Mouse (Mus musculus): Measurements from ENCODE around the gene 2210010C04Rik.
A peak's percentile ranks its signal among the peaks of the same experiment; 100 is the strongest.
"Not testable (repeated sequence)": the region's sequence is repeated elsewhere in the genome, so short reads cannot be mapped to it uniquely, and the experiment has no call there.

2210010C04Rik gene

DNA sequence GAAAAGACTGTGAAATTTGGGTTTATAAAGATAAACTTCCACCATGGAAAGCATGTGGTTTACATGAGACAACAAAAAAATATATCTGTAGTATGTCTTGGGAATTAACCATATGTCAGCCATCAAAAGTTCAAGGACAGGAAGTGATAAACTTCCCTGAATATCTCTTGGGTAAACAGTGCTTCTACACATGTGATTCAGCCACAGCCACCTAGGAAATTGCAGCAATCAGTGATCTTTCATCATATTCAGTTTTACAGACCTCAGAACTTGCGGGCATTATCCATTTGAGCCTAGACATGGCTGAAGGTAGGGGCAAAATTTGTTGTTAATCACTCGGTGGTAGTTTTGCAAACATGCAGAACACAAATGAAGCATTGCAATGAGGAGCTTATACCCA is 16.7 kb downstream of the 2210010C04Rik start:
- no peak for DNase-seq

DNA sequence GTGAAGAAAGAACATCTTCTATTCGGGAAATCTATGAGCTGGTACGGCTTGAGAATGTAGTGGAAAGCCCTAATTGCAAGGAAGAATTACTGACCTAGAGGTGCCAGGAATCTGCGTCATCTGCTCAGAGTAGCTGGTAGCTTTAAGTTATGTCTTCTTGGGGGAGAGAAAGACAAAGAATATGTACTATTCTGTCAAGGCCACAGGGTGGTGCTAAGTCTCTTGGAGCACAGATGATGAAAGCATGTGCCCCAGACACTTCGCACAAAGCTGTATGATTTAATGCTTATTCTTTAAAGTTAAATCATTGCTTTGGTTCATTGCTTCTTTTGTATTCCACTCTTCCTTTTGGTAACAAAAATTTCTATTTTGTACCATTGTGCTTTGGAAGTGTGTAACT is 20.2 kb downstream of the 2210010C04Rik start:
- peak; percentile 12 for DNase-seq

DNA sequence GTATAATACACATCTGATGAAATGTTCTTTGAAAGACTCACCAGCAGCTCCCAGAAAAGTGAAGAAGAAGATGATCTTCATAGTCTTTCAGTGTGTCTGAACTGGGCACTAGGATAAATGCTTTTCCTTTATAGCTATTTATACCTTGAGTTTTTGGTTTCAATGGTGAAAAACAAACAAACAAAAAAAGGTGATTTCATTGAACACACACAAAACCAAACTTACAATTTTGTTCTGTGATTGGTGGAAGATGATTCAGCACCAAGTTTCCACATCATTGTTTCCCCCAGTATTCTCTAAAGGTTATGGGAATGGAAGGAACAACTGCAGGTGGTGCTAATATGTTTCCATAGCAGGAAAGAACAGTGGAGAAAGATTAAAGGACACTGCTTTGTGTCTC is 35.9 kb downstream of the 2210010C04Rik start, which contains the start of gene Gm2663:
TSS of gene Gm2663 (minus strand) at position 101 of the 400 bp plus-strand sequence.
- DNase-seq = not testable (repeated sequence)

Measured in thymus, postnatal 14 days (tissue).